In the genomic region with DNA sequence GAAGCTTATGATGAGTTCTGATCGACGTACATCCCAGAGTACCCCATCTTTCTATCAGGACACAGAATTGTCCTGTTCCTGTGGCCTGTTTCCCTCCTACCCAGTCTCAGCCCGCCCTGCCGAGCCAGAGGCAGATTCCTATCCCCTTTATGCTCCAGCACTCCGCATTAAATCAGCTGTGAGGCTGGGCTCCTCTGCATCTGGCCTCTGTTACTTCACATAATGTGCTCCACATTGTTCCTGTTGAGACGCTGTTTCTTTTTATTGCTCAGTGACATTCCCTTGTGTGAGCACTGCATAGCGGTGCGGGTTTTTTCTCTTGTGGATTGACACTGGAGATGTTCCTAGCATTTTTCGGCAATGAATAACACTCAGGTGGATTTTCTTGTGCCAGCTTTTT, we compare ENCODE assay signal across 13 mouse cellular contexts.
DNase-seq lines count a peak whose midpoint lies in the region; ATAC-seq lines count a peak whose summit lies in the region.
"Had no signal": no experiment of that assay in that cellular context is flagged by ENCODE, and none has a peak within 500 bp of the region (broad histone marks: within the 10 kb centered on the region; RNA-seq: fewer than 3 reads in every experiment).

No protein-coding gene starts in this region.

- 46% methylated on average over 9 of the region's 9 CpGs for WGBS in midbrain, embryonic 10.5 days
- 33% methylated on average over 9 of the region's 9 CpGs for WGBS in midbrain, embryonic 11.5 days
- WGBS in forebrain, embryonic 16.5 days: 42% methylated on average over 9 of the region's 9 CpGs
- WGBS in midbrain, embryonic 14.5 days: 26% methylated on average over 9 of the region's 9 CpGs

- H3K9ac ChIP-seq in midbrain, embryonic 11.5 days (ENCODE audit: low read length): no peak overlapping the region
- H3K9ac ChIP-seq in forebrain, embryonic 16.5 days (replicated peaks; ENCODE audit: low read depth, low read length): no peak overlapping the region
- H3K9ac ChIP-seq in midbrain, embryonic 14.5 days (replicated peaks; ENCODE audit: low read length): peak overlapping the region; percentile 16; the same call in 1 of the 2 replicates
- H3K9ac ChIP-seq: neural tube, embryonic 12.5 days had no signal

- DNase-seq in midbrain, embryonic 10.5 days (ENCODE audit: low spot score): peak; percentile 28
- DNase-seq in midbrain, embryonic 11.5 days (ENCODE audit: low spot score, missing footprints): no peak
- peak; percentile 42 for DNase-seq in midbrain, embryonic 14.5 days
- DNase-seq in right cerebral cortex, postnatal 25 days: no peak
- DNase-seq in cerebellum, postnatal 4 days (ENCODE audit: low spot score in 2 of 2): no peak
- DNase-seq in frontal cortex, adult 2 months (ENCODE audit: extremely low spot score in 1 of 2, low spot score in 1 of 2): no peak
- DNase-seq: cerebellum, postnatal 14 days; gastrocnemius, postnatal 36 days; right cerebral cortex, postnatal 14 days had no signal

- ATAC-seq in midbrain, embryonic 11.5 days (ENCODE audit: low FRiP score): no peak
- ATAC-seq in forebrain, embryonic 16.5 days: peak; percentile 18; the same call in 1 of the 2 replicates
- ATAC-seq in midbrain, embryonic 14.5 days (ENCODE audit: low FRiP score, low TSS enrichment): no peak
- ATAC-seq: inflammation-experienced regulatory T-cells, adult 6 months had no signal

- H3K9me3 ChIP-seq in midbrain, embryonic 10.5 days (replicated peaks): 0 out of 2 replicates have a peak, but pooled peaks cover 1% of the 10 kb centered on the region
- no peaks in the 10 kb centered on the region for H3K9me3 ChIP-seq in midbrain, embryonic 11.5 days (ENCODE audit: control insufficient read depth, low read length)
- H3K9me3 ChIP-seq in forebrain, embryonic 16.5 days (ENCODE audit: control insufficient read depth, low read length): no peaks in the 10 kb centered on the region
- H3K9me3 ChIP-seq in midbrain, embryonic 14.5 days (ENCODE audit: control insufficient read depth, low read length): no peaks in the 10 kb centered on the region
- H3K9me3 ChIP-seq: neural tube, embryonic 12.5 days had no signal

- no peak overlapping the region for H3K4me3 ChIP-seq in midbrain, embryonic 10.5 days
- no peak overlapping the region for H3K4me3 ChIP-seq in midbrain, embryonic 11.5 days (ENCODE audit: low read depth, low read length)
- no peak overlapping the region for H3K4me3 ChIP-seq in forebrain, embryonic 16.5 days (replicated peaks; ENCODE audit: low read length)
- no peak overlapping the region for H3K4me3 ChIP-seq in midbrain, embryonic 14.5 days (replicated peaks; ENCODE audit: low read depth, low read length)
- H3K4me3 ChIP-seq: neural tube, embryonic 12.5 days had no signal

- H3K36me3 ChIP-seq in midbrain, embryonic 10.5 days: no peaks in the 10 kb centered on the region
- no peaks in the 10 kb centered on the region for H3K36me3 ChIP-seq in midbrain, embryonic 11.5 days (ENCODE audit: control insufficient read depth, insufficient read depth, low read length)
- no peaks in the 10 kb centered on the region for H3K36me3 ChIP-seq in forebrain, embryonic 16.5 days (ENCODE audit: control insufficient read depth, insufficient read depth)
- no peaks in the 10 kb centered on the region for H3K36me3 ChIP-seq in midbrain, embryonic 14.5 days (ENCODE audit: control insufficient read depth, insufficient read depth, low read length)
- H3K36me3 ChIP-seq: neural tube, embryonic 12.5 days had no signal

- peak overlapping the region; percentile 63; the same call in 1 of the 2 replicates for H3K27ac ChIP-seq in midbrain, embryonic 10.5 days (replicated peaks)
- no peak overlapping the region for H3K27ac ChIP-seq in midbrain, embryonic 11.5 days (ENCODE audit: low read depth, low read length)
- no peak overlapping the region for H3K27ac ChIP-seq in forebrain, embryonic 16.5 days (ENCODE audit: low read length)
- 0 out of 2 replicates have a peak overlapping the region, but pooled peaks have one; percentile 26 for H3K27ac ChIP-seq in midbrain, embryonic 14.5 days (replicated peaks; ENCODE audit: low read depth, low read length)
- H3K27ac ChIP-seq: kidney, postnatal 0 days; neural tube, embryonic 12.5 days had no signal

- H3K4me1 ChIP-seq in midbrain, embryonic 10.5 days: peaks cover 29% of the 10 kb centered on the region
- peaks cover 10% of the 10 kb centered on the region for H3K4me1 ChIP-seq in midbrain, embryonic 11.5 days (ENCODE audit: control insufficient read depth, insufficient read depth, low read length)
- H3K4me1 ChIP-seq in forebrain, embryonic 16.5 days (replicated peaks; ENCODE audit: control insufficient read depth, insufficient read depth, low read length): no peaks in the 10 kb centered on the region
- H3K4me1 ChIP-seq in midbrain, embryonic 14.5 days (ENCODE audit: control insufficient read depth, insufficient read depth, low read length): peaks cover 10% of the 10 kb centered on the region; the same call in 1 of the 2 replicates
- H3K4me1 ChIP-seq: neural tube, embryonic 12.5 days had no signal

- H3K4me2 ChIP-seq in midbrain, embryonic 11.5 days: no peak overlapping the region
- no peak overlapping the region for H3K4me2 ChIP-seq in forebrain, embryonic 16.5 days (ENCODE audit: low read length)
- H3K4me2 ChIP-seq in midbrain, embryonic 14.5 days (ENCODE audit: low read length): no peak overlapping the region
- H3K4me2 ChIP-seq: neural tube, embryonic 12.5 days had no signal

- peaks cover 42% of the 10 kb centered on the region for H3K27me3 ChIP-seq in midbrain, embryonic 10.5 days (ENCODE audit: low read depth, poor library complexity, severe bottlenecking)
- H3K27me3 ChIP-seq in midbrain, embryonic 11.5 days (ENCODE audit: control insufficient read depth, insufficient read depth, low read length): peaks cover 2% of the 10 kb centered on the region
- H3K27me3 ChIP-seq in forebrain, embryonic 16.5 days (replicated peaks; ENCODE audit: control insufficient read depth, insufficient read depth, low read length): no peaks in the 10 kb centered on the region
- H3K27me3 ChIP-seq in midbrain, embryonic 14.5 days (ENCODE audit: control insufficient read depth, insufficient read depth, low read length): no peaks in the 10 kb centered on the region
- H3K27me3 ChIP-seq: neural tube, embryonic 12.5 days had no signal

Comparison
In these comparisons a context has a peak if more than half of its experiments do, and no peak if none do; other contexts are left out.
1. DNase-seq: peak in midbrain, embryonic 10.5 days (single experiment) and midbrain, embryonic 14.5 days (single experiment); none in midbrain, embryonic 11.5 days (single experiment), right cerebral cortex, postnatal 25 days (single experiment), cerebellum, postnatal 4 days (0 of 2) and frontal cortex, adult 2 months (0 of 2).
2. H3K27ac ChIP-seq: peak in midbrain, embryonic 10.5 days (single experiment) and midbrain, embryonic 14.5 days (single experiment); none in midbrain, embryonic 11.5 days (single experiment) and forebrain, embryonic 16.5 days (single experiment).